Comparison of ENCODE assay signal across 11 mouse cellular contexts in genomic region chr7:28963399-28963923, GRCm38 (mm10). TPM values are rescaled to one million over a fixed set of nuclear protein-coding genes. Genes with fewer than 3 reads are reported as not detected.
DNase-seq lines count a peak whose midpoint lies in the region; ATAC-seq and TF ChIP-seq lines count a peak whose summit lies in the region.
"Had no signal": no experiment of that assay in that cellular context is flagged by ENCODE, and none has a peak within 500 bp of the region (broad histone marks: within the 10 kb centered on the region; RNA-seq: fewer than 3 reads in every experiment).

No protein-coding gene starts in this region.

- no peak for TF ChIP-seq CTCF in midbrain, postnatal 0 days (IDR thresholded peaks at IDR 0.05)
- no peak for TF ChIP-seq CTCF in intestine, postnatal 0 days (IDR thresholded peaks at IDR 0.05; ENCODE audit: low read depth)
- TF ChIP-seq CTCF in left cerebral cortex, adult 2 months (IDR thresholded peaks at IDR 0.05): no peak

- intact Hi-C loops in left cerebral cortex, adult 2 months (cut with DNase I): loop anchor here (5.0 kb wide), 2 partner anchors 136 to 166 kb away; partner anchors contain the start of gene Ech1

- H3K27ac ChIP-seq in hindbrain, embryonic 15.5 days (replicated peaks): 0 out of 2 replicates have a peak overlapping the region, but pooled peaks have one; percentile 88
- no peak overlapping the region; the same call in 1 of the 2 replicates for H3K27ac ChIP-seq in hindbrain, embryonic 14.5 days
- H3K27ac ChIP-seq in midbrain, postnatal 0 days (ENCODE audit: low read depth, low read length): peak overlapping the region; percentile 88
- H3K27ac ChIP-seq in midbrain, embryonic 14.5 days (replicated peaks; ENCODE audit: low read depth, low read length): no peak overlapping the region
- H3K27ac ChIP-seq in intestine, postnatal 0 days (ENCODE audit: low read depth, low read length): peak overlapping the region; percentile 93; the same call in 1 of the 2 replicates
- H3K27ac ChIP-seq in left cerebral cortex, adult 2 months: no peak overlapping the region

- 82% methylated on average over 3 of the region's 3 CpGs for WGBS in hindbrain, embryonic 15.5 days
- 78% methylated on average over 3 of the region's 3 CpGs for WGBS in hindbrain, embryonic 14.5 days
- 81% methylated on average over 3 of the region's 3 CpGs for WGBS in midbrain, postnatal 0 days
- 77% methylated on average over 3 of the region's 3 CpGs for WGBS in midbrain, embryonic 14.5 days
- WGBS in intestine, postnatal 0 days: 69% methylated on average over 3 of the region's 3 CpGs

- H3K4me1 ChIP-seq in hindbrain, embryonic 15.5 days (replicated peaks): peaks cover 36% of the 10 kb centered on the region
- H3K4me1 ChIP-seq in hindbrain, embryonic 14.5 days (replicated peaks; ENCODE audit: control insufficient read depth, insufficient read depth, low read length): peaks cover 30% of the 10 kb centered on the region
- H3K4me1 ChIP-seq in midbrain, postnatal 0 days (ENCODE audit: insufficient read depth, low read length): peaks cover 22% of the 10 kb centered on the region
- H3K4me1 ChIP-seq in midbrain, embryonic 14.5 days (ENCODE audit: control insufficient read depth, insufficient read depth, low read length): peaks cover 24% of the 10 kb centered on the region
- 0 out of 2 replicates have a peak, but pooled peaks cover 5% of the 10 kb centered on the region for H3K4me1 ChIP-seq in intestine, postnatal 0 days (replicated peaks; ENCODE audit: control insufficient read depth, insufficient read depth, low read length)

- H3K9ac ChIP-seq in hindbrain, embryonic 15.5 days: no peak overlapping the region
- H3K9ac ChIP-seq in hindbrain, embryonic 14.5 days: no peak overlapping the region
- H3K9ac ChIP-seq in midbrain, postnatal 0 days (replicated peaks; ENCODE audit: low read length, poor library complexity, severe bottlenecking): no peak overlapping the region
- H3K9ac ChIP-seq in midbrain, embryonic 14.5 days (replicated peaks; ENCODE audit: low read length): no peak overlapping the region
- no peak overlapping the region for H3K9ac ChIP-seq in intestine, postnatal 0 days (ENCODE audit: low read depth, low read length)

- H3K4me2 ChIP-seq in hindbrain, embryonic 15.5 days: no peak overlapping the region
- H3K4me2 ChIP-seq in hindbrain, embryonic 14.5 days (replicated peaks): no peak overlapping the region
- no peak overlapping the region for H3K4me2 ChIP-seq in midbrain, postnatal 0 days (ENCODE audit: low read depth, low read length, poor library complexity, severe bottlenecking)
- H3K4me2 ChIP-seq in midbrain, embryonic 14.5 days (ENCODE audit: low read length): no peak overlapping the region
- no peak overlapping the region for H3K4me2 ChIP-seq in intestine, postnatal 0 days (replicated peaks; ENCODE audit: low read depth)

- no peak for DNase-seq in hindbrain, embryonic 14.5 days (ENCODE audit: low spot score)
- no peak for DNase-seq in midbrain, postnatal 0 days (ENCODE audit: low spot score)
- DNase-seq in midbrain, embryonic 14.5 days: no peak
- no peak for DNase-seq in right cerebral cortex, adult 2 months (ENCODE audit: low spot score in 2 of 2)
- no peak for DNase-seq in left cerebral cortex, adult 2 months (ENCODE audit: extremely low spot score in 1 of 2, low spot score in 2 of 2)
- DNase-seq: embryo, embryonic 11 days; kidney, postnatal 36 days had no signal

- H3K4me3 ChIP-seq in hindbrain, embryonic 15.5 days: no peak overlapping the region
- no peak overlapping the region for H3K4me3 ChIP-seq in hindbrain, embryonic 14.5 days (replicated peaks; ENCODE audit: low read length)
- no peak overlapping the region for H3K4me3 ChIP-seq in midbrain, postnatal 0 days (ENCODE audit: low read depth, low read length)
- no peak overlapping the region for H3K4me3 ChIP-seq in midbrain, embryonic 14.5 days (replicated peaks; ENCODE audit: low read depth, low read length)
- H3K4me3 ChIP-seq in intestine, postnatal 0 days (ENCODE audit: low read depth, low read length): no peak overlapping the region
- H3K4me3 ChIP-seq in left cerebral cortex, adult 2 months: no peak overlapping the region

- no peaks in the 10 kb centered on the region for H3K9me3 ChIP-seq in hindbrain, embryonic 15.5 days
- H3K9me3 ChIP-seq in hindbrain, embryonic 14.5 days (ENCODE audit: control insufficient read depth, low read length): no peaks in the 10 kb centered on the region
- H3K9me3 ChIP-seq in midbrain, postnatal 0 days (ENCODE audit: low read length): no peaks in the 10 kb centered on the region
- no peaks in the 10 kb centered on the region for H3K9me3 ChIP-seq in midbrain, embryonic 14.5 days (ENCODE audit: control insufficient read depth, low read length)
- H3K9me3 ChIP-seq in intestine, postnatal 0 days (ENCODE audit: control insufficient read depth): no peaks in the 10 kb centered on the region
- H3K9me3 ChIP-seq: forebrain, embryonic 12.5 days; neural tube, embryonic 12.5 days had no signal

- no peaks in the 10 kb centered on the region for H3K36me3 ChIP-seq in hindbrain, embryonic 15.5 days
- no peaks in the 10 kb centered on the region for H3K36me3 ChIP-seq in hindbrain, embryonic 14.5 days (replicated peaks; ENCODE audit: control insufficient read depth, insufficient read depth)
- H3K36me3 ChIP-seq in midbrain, postnatal 0 days (ENCODE audit: insufficient read depth, low read length): no peaks in the 10 kb centered on the region
- H3K36me3 ChIP-seq in midbrain, embryonic 14.5 days (ENCODE audit: control insufficient read depth, insufficient read depth, low read length): no peaks in the 10 kb centered on the region
- H3K36me3 ChIP-seq in intestine, postnatal 0 days (ENCODE audit: control insufficient read depth, insufficient read depth): no peaks in the 10 kb centered on the region
- H3K36me3 ChIP-seq: forebrain, embryonic 12.5 days; neural tube, embryonic 12.5 days had no signal

- H3K27me3 ChIP-seq in hindbrain, embryonic 15.5 days: no peaks in the 10 kb centered on the region
- H3K27me3 ChIP-seq in hindbrain, embryonic 14.5 days (ENCODE audit: control insufficient read depth, insufficient read depth, low read length): no peaks in the 10 kb centered on the region
- H3K27me3 ChIP-seq in midbrain, postnatal 0 days (ENCODE audit: insufficient read depth, low read length): no peaks in the 10 kb centered on the region
- H3K27me3 ChIP-seq in midbrain, embryonic 14.5 days (ENCODE audit: control insufficient read depth, insufficient read depth, low read length): no peaks in the 10 kb centered on the region
- no peaks in the 10 kb centered on the region for H3K27me3 ChIP-seq in intestine, postnatal 0 days (replicated peaks; ENCODE audit: control insufficient read depth, insufficient read depth, low read length)
- H3K27me3 ChIP-seq: forebrain, embryonic 12.5 days; neural tube, embryonic 12.5 days had no signal

- ATAC-seq in hindbrain, embryonic 15.5 days (ENCODE audit: low FRiP score, low read depth): no peak
- no peak for ATAC-seq in hindbrain, embryonic 14.5 days (ENCODE audit: low FRiP score)
- ATAC-seq in midbrain, postnatal 0 days (ENCODE audit: low FRiP score): no peak
- ATAC-seq in midbrain, embryonic 14.5 days (ENCODE audit: low FRiP score, low TSS enrichment): no peak
- no peak for ATAC-seq in intestine, postnatal 0 days

RNA-seq across cellular contexts. Expression of gene Actn4, which starts 1.3 kb away (rescaled TPM):
- polyA plus RNA-seq in hindbrain, embryonic 15.5 days (2015; fragmentation: Nextera tagmentation; extraction: Ambion mirVana): 140 and 154 TPM in 2 replicates
- polyA plus RNA-seq in hindbrain, embryonic 14.5 days (2014; fragmentation: Nextera tagmentation; extraction: Ambion mirVana): 133 and 147 TPM in 2 replicates
- 74.7 and 86.9 TPM in 2 replicates for total RNA-seq in midbrain, postnatal 0 days (2014; rRNA removed)
- polyA plus RNA-seq in midbrain, postnatal 0 days (2015; fragmentation: Nextera tagmentation; extraction: Ambion mirVana): 101 and 105 TPM in 2 replicates
- 102 and 118 TPM in 2 replicates for polyA plus RNA-seq in midbrain, embryonic 14.5 days (2014; fragmentation: Nextera tagmentation; extraction: Ambion mirVana)
- polyA plus RNA-seq in intestine, postnatal 0 days (2015; fragmentation: Nextera tagmentation; extraction: Ambion mirVana): 293 and 319 TPM in 2 replicates
- 100 to 1,000 TPM; 196 to 199 TPM for total RNA-seq in left cerebral cortex, adult 2 months (2021)

RNA-seq across cellular contexts. Expression of gene Eif3k, which starts 18.2 kb away (rescaled TPM):
- 283 and 294 TPM in 2 replicates for polyA plus RNA-seq in hindbrain, embryonic 15.5 days (2015; fragmentation: Nextera tagmentation; extraction: Ambion mirVana)
- polyA plus RNA-seq in hindbrain, embryonic 14.5 days (2014; fragmentation: Nextera tagmentation; extraction: Ambion mirVana): 291 and 321 TPM in 2 replicates
- 405 and 482 TPM in 2 replicates for total RNA-seq in midbrain, postnatal 0 days (2014; rRNA removed)
- 292 and 309 TPM in 2 replicates for polyA plus RNA-seq in midbrain, postnatal 0 days (2015; fragmentation: Nextera tagmentation; extraction: Ambion mirVana)
- polyA plus RNA-seq in midbrain, embryonic 14.5 days (2014; fragmentation: Nextera tagmentation; extraction: Ambion mirVana): 320 and 343 TPM in 2 replicates
- 282 and 286 TPM in 2 replicates for polyA plus RNA-seq in intestine, postnatal 0 days (2015; fragmentation: Nextera tagmentation; extraction: Ambion mirVana)
- total RNA-seq in left cerebral cortex, adult 2 months (2021): 100 to 1,000 TPM; 179 to 192 TPM

RNA-seq across cellular contexts. Expression of gene Map4k1, which starts 18.4 kb away (rescaled TPM):
- polyA plus RNA-seq in hindbrain, embryonic 15.5 days (2015; fragmentation: Nextera tagmentation; extraction: Ambion mirVana): 10.6 and 10.8 TPM in 2 replicates
- polyA plus RNA-seq in hindbrain, embryonic 14.5 days (2014; fragmentation: Nextera tagmentation; extraction: Ambion mirVana): 8.6 and 10.4 TPM in 2 replicates
- 5.6 and 17.4 TPM in 2 replicates for total RNA-seq in midbrain, postnatal 0 days (2014; rRNA removed)
- polyA plus RNA-seq in midbrain, postnatal 0 days (2015; fragmentation: Nextera tagmentation; extraction: Ambion mirVana): 18.2 and 21.0 TPM in 2 replicates
- 5.5 and 10.2 TPM in 2 replicates for polyA plus RNA-seq in midbrain, embryonic 14.5 days (2014; fragmentation: Nextera tagmentation; extraction: Ambion mirVana)
- 1.5 and 1.6 TPM in 2 replicates for polyA plus RNA-seq in intestine, postnatal 0 days (2015; fragmentation: Nextera tagmentation; extraction: Ambion mirVana)
- total RNA-seq in left cerebral cortex, adult 2 months (2021): 1 to 10 TPM; 1.8 to 2.3 TPM

Comparison
In these comparisons a context has a peak if more than half of its experiments do, and no peak if none do; other contexts are left out.
1. H3K27ac ChIP-seq: peak in hindbrain, embryonic 15.5 days (single experiment), midbrain, postnatal 0 days (single experiment) and intestine, postnatal 0 days (single experiment); none in hindbrain, embryonic 14.5 days (single experiment), midbrain, embryonic 14.5 days (single experiment) and left cerebral cortex, adult 2 months (single experiment).